Mouse (Mus musculus): Measurements from ENCODE around the gene Scn3b.

Scn3b gene

DNA sequence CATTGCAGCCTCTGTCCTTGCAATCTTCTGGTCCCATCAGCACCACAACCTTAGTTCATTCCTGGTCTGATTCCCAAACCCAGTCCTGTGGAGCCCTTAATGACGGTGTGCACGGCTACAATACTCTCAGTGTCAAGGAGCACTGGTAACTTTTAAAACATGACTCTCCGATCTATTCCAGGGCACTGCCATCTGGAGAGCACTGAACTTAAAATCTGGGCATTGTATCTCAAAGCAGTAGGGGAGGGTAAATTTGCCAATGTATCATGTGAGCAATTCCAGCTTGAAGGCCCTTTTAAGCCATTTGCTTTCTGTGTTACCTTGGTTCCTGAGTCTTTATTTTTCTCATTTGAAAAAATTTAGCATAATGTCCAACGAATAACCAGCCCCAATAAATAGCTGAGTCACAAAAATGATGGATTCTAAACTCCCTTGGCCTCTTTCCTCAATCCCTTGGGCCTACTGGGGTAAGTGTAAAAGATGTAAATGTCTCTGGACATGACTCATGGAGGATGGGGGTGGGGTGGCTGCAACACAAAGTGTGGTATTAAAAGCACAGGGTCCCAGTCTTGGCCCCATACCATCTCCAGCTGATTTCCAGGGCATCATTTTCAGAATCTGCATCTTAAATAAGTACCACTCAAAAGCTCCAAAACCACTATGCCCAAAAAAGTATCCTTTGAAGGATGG, 68.3 kb downstream of the Scn3b start:
- peak; percentile 80 for DNase-seq (ENCODE audit: low read depth, low spot score)

- no peak for DNase-seq (ENCODE audit: low read depth, low spot score)
Observed at GRCm38 (mm10) chr9:40339578-40339977, 70.6 kb downstream of the Scn3b start.
